Mouse (Mus musculus) hematopoietic stem cell, adult 5-6 weeks (primary cell): ENCODE data around the gene Sorbs1. TPM values are rescaled to one million over a fixed set of nuclear protein-coding genes. Genes with fewer than 3 reads are reported as not detected.
A peak's percentile ranks its signal among the peaks of the same experiment; 100 is the strongest.

Experiments
- ATAC-seq, 2 experiments: fragments of 125-278 bp in 1 of 2; replicated peaks in 1 of 2; 2 replicates each; pipeline ENCODE4 v1.8.0; 2016 to 2017; ENCODE audit warnings: inconsistent platforms in 2 of 2, mild to moderate bottlenecking in 2 of 2, moderate number of reproducible peaks in 2 of 2, low read depth in 1 of 2, moderate TSS enrichment in 1 of 2; ENCODE audit not compliant: low FRiP score in 2 of 2, poor library complexity in 2 of 2, severe bottlenecking in 2 of 2, insufficient read depth in 1 of 2, low TSS enrichment in 1 of 2
- total RNA-seq: library from RNA; stranded (forward); fragments of 172-1452, 232-1000 nt; gene quantifications from 2 replicates; pipeline ENCODE4 v1.2.3, GENCODE M21; 2017

Sorbs1 gene
- total RNA-seq, 1 experiment from 2014 or later, result 11.6 TPM

DNA sequence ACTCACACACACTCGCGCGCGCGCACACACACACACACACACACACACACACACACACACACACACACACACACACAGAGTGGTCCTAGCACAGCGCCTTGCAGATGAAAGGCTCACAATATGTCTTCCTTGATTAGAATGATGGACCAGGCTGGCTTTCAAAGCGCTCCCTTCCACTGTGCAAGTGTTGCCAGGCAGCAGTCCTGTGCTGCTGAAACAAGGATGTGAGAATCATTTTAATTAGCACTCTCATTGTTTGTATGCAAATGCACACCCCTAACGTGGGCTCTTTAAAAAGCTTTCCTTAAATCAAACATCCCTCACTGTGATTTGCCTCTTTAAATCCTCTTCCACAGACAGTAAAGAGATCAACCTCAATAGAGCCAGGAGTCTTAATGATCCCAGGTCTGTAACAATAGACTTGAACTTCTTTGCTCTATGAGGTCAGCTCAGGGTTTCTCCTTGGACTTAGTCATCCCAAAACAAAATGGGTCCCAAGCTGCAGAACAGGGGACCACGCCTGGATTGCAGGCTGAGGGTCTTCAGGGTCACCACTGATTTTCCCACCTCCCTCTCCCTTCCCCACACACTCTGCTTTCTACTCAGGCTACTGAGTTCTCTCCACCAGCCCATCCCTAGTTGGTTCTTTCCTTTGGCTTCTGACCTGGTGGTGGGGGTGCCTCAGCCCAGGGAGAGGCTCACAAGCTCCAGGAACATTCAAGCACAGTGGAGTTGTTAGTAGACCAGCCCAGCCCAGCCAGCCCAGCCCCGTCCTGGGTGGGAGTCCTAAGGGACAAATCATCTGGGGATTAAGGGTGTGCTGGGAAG, 79.3 kb downstream of the Sorbs1 start:
- no peak for ATAC-seq

DNA sequence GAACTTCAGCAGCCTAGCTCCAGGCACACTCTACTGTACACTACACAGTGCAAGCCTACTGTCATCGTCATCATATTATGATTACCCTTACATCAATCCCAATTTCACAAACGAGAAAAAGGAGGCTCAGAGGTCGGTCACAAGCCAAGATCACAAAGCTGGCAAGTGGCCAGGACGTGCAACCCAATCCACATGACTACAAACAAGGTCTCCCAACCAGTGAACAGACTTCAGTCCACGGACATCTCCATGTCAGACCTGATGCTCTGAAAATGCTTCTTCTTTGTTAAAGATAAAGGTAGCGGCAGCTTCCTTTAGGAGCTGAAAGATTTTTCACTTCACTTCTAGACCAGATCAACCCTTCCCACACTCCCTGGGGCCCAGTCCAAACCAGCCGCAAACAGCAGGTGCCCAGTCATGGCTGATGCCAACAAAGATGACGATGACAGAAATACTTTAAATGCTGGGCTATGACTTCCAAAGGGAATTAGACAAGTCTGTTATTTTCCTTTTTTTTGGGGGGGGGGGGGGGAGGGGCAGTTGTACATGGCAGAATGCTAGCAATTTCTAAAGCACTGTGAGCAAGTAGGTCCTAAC, 80.2 kb downstream of the Sorbs1 start:
- peak in 1 of 2 experiments; percentile 65; a peak in 2 of 4 replicates for ATAC-seq

DNA sequence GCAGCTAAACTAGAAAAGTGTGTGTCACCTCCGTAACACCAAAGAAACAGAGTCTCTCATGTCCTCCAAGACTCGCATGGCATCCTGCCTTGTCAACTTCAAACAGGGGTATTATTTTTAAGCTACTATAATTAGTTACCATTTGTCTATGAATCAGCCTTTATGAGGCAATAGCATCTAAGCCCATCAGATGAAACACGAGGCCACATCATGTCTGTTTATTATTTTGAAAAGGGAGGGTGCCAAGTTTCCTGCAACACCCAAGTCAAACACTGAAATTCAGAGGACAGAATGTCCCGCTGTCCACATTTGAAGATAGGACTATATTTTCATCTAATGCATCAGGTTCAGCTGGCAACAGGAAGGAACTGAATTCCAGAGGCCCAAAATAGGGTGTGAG, 81.6 kb downstream of the Sorbs1 start:
- no peak for ATAC-seq

DNA sequence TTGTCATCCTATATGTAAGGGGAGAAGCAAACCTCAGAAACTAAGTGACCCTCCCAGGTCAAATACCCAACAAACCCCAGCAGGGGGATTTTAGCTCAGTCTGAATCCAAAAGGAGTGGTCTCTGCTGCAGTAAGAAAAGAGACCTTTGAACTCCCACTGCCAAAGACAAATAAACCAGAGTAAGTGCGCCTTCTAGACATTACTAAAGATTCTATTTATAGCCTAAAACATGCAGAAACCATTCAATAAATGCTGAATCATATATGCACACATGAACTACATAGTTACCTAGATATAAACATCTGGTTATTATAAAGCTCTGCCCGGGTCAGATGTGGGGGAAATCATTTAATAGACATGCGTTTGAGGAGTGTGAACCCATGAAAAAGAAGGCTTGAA, 84.0 kb downstream of the Sorbs1 start:
- no peak for ATAC-seq

DNA sequence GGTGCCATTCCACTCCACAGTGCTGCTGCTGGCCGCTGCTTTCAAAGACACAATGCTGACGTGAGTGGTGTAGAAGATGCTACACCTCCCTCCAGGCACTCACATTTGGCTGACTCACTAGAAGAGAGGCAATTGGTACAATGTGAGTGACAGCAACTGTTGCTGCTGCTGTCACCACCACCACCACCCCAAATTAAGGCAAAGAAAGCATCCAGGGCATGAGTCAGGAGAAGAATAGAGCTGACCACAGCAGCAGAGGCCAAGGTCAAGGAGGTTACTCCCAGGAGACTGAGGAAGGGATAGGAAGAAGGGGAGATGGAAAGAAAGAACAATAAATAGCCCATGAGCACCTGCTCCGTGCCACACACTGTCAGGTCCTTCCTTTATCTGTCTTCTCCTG, 84.4 kb downstream of the Sorbs1 start:
- ATAC-seq, result no peak

DNA sequence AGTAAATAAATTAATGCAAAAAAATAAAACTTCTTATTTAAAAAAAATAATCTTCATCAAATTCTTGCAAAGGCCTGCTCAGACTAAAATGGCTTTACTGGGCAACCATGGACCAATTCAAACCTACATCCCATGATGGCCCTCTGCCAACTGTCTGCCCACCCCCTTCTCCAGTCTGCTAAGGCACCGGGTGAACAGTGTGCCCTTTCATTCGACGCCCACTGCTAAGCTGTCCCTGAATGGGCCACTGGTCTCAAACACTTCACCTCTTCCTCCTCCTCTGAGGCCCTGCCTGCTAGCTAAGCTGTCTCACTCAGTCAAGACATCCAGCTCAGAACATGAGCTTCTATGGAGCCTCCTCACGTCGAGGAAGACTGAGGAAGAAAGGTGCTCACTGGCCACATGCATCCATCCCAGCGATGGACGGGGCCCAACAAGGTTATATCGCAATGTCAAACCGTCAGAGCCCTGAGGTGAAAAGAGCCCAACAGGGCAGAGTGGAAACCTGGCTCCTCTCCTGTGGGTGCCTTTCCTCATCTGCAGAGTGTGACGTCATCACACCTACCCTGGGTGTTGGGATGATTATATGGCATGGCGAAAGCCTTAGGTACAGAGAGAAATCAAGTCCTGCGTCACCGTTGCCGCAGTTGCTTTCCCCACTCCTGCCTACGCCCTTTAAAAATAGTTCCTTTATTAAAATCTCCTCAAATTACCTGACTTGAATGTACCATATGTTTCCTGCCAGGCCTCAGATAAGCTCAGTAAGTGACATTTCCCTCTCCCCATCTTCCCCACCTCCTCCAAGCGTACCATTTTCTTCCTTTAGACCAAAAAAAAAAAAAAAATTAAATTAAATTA, 87.2 kb downstream of the Sorbs1 start:
- ATAC-seq, result peak; percentile 56 to 70; a peak in 3 of 4 replicates

DNA sequence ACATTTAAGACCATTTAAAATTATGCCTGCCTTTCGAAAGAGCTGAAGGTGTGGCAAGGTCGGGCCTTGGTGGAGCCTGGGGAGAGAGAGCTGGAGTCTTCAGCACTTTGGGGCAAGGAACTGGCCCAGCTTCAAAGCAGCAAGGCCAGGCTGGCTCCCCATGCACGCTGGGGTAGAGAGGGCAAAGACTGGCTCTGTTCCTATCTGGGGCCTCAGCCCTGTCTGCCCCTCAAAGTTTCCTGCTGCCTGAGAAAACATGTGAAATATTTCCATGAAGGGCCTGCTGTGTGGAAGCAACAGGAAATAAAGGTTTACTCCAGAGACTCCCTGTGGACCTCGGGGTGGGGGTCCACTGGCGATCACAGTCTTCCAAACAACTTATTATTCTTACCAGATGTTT, 88.3 kb downstream of the Sorbs1 start:
- ATAC-seq, result peak; percentile 7 to 17; a peak in 2 of 4 replicates

DNA sequence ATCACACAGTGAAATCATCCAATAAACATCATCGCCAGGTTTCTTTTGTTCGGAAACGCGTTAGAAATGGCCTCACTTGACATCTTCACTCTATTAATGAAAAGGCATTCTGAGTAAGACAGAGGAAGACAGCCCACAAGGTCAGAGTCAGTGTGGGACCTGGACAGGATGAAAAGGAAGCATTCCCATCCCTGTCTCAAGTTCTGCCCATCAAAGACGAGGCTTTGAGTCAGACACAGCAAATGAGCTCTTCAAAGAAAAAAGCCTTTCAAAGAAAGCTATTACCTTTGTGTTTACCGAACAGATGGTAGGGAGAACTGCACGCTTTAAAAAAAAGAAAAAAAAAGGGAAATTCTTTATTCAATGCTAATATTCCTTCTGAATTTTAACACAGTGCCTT, 92.5 kb downstream of the Sorbs1 start:
- ATAC-seq, result no peak

DNA sequence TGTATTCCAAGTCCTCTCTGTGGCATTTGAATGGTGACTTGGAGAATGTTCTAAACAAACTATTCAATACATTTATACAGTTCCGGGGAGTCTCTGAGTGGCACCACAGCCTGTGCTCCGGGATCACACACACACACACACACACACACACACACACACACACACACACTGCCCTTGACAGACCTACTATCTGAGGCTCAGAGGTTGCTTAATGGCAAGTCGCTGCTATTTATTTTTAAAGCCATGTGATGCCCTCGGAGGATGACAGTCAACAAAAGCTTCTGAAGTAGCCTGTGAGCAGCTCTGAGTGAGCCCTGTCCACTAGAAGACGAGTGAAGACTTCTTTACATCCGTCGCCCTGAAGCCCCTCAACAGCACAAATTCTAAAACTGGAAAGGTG, 94.3 kb downstream of the Sorbs1 start:
- no peak for ATAC-seq

DNA sequence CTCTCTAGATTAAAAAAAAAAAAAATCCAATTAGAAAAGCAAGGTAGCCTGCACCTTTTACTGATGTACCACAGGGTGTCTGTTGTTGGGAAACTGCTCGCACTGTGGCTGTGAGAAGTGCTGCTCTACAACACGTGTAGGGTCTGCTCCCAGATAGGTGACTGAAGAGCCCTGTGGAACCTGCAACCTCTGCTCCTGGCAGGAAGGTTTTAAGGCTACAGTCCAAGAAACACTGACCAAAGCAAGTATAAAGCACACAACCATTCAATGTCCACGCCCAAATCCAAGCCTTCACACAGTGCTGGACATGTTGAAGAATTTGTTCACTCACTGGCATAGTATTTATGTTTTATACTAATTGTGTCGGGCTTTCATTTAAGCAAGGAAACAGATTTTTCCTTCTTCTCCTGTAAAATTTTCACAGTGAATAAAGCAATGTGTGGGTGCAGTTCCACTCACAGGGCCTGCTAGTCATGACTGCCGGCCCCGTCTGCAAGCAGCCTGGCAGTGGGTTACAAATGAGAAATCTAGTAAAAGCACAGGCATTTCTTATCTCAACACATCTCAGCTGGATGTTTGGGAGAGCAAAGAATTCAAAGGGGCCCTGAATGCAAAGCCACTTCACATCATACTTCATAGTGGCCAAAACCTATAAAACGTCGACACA, 96.3 kb downstream of the Sorbs1 start:
- ATAC-seq, result no peak

DNA sequence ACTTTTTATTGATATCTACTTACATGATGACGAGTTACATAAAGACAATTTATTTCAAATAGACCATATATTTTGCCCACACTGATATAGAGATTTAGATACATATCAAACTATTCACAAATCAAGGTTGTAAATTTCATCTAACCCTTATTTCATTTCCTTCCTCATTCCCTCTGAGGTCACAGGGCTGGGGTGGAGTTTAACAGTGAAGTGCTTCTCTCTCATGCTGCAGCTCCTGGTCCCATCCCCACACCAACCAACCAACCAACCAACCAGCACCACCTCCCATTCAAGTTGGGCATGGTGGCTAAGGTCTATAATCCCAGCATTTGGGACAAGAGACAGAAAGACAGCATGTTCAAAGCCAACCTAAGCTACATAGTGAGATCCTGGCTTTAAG, 97.9 kb downstream of the Sorbs1 start:
- peak; percentile 81 for ATAC-seq

DNA sequence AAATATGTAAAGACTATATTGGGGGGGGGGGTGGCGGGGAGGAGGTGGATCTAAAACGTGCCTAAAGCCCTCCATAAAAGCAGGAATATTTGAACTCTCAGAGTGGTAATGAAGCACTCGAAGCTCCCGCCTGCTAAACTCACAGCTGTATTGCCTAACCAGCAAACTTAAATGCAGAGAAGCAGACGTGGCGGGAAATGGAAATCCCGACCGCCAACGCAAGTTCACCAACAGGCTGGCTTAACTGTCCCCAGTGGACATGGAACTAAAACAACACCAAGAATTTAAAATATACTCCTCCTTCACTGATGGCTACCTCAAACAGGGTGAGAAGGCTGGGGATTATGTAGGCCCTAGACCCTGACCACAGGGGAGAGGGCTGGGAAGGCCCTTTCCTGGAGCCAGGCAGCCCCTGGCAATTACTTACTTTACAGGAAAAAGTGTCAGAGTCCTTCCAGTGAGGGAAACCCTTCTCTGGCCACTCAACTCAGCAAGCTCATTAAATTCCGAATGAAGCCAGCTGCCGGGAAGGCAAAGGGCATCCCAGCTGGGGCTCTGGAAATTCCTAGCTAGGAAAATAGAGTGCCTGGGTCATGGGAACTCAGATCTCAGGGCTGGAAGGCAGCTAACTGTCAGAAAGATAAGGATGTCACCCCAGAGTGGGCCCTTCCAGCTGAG, 98.6 kb downstream of the Sorbs1 start:
- ATAC-seq, result no peak; a peak in 1 of 4 replicates

DNA sequence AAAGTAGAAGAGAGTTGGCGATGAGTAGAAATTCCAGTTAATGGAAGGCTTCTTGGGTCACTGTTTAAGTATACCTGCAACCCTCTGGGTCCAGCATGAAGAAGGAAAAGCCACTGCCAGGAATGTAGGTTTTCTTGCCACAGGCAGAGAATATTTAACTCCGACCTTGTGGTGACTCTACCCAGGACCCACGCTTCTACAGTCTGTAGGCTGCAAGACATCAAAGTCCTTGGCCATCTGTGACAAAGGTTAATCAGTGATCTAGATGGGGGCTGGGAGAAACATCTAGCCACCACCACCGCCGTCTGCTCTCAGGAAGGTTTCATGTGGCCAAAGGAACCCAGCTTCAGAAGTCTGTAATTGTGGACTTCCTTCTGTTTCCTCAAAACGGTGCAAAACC, 99.2 kb downstream of the Sorbs1 start:
- 0 out of 4 replicates have a peak, but pooled peaks of 1 of the 2 experiments have one; percentile 1 for ATAC-seq

DNA sequence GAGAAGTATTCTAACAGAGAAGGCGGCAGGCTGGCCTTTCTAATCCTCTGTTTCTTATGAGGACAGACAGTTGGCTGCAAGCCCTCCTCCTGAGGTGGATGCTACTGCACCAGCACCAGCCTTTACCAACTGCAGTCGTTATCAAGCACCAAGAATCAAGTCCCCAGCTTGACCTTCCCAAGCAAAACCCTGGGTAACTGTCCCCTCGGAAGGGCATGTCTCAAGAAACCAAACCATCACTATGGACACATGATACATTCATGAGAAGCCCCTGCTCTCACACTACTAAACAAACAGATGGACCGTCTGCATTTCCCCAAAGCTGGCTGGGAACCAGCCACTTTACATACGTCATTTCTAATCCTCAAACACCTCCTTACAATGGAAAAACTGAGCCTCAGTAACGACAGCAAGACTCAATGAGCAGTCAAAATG, 102.2 kb downstream of the Sorbs1 start:
- no peak for ATAC-seq

DNA sequence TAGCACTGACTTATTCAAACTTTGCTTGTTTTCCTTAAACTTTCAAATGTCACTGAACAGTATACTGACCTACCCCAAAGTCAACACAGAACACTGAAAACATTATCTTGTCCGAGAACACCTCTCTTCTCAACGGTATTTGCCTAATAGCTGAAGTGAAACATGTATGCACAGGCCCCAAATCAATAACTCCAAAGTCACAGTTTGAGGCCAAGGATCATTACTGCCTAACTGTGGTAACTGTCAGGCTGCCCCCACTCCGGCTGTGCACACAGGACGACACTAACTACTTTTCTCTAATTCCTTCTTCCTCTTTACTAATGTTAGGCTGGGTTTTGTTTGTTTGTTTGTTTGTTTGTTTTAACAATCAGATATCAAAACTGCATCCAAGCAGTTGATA, 103.1 kb downstream of the Sorbs1 start:
- no peak for ATAC-seq

DNA sequence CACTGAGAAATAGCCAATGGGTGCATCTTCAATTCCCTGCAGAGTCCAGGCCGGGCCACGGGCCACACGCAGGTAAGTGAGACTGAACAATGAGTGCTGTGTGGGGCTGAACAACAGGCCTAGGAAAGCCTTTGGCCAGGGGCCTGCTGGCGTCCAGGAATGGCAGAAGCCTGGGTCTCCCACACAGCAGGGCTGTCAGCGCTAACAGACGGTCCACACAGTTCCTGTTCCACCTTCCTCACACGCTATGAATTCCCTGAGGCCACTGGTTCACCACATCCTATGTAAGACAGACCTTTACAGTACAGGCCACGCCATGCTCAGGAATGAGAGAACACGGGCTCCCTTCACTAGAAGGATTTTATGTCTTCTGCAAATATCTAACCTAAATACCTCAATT, 103.5 kb downstream of the Sorbs1 start:
- peak; percentile 47 to 57 for ATAC-seq

DNA sequence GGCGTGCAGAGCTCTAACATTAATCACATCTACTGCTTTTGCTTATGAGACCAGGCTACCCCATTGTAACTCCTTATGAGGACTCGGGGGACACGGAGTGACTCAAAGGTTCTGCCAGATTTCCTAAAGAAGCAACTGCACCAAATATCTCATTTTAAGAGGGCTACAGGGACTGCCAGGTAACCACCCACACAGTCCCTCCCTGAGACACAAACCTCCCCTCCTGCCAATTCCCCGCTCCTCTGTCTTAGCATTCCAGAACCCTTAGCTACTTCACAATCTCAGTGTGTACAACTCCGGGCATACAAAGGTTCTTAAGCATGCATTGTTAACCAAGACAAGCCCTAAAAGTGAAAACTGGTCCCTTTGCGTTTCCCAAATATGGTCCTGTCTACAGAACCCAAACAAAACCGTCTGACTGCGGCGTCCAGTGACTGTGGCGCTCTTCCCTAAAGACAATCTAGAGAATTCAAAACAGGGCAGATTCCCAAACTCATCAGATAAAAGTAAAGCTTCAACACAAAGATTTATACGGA, 104.0 kb downstream of the Sorbs1 start:
- ATAC-seq, result no peak
